Mouse (Mus musculus): ENCODE measurements around the gene Slc51b. TPM values are rescaled to one million over a fixed set of nuclear protein-coding genes. Genes with fewer than 3 reads are reported as not detected.

Slc51b gene
- polyA plus RNA-seq, 1 experiment from 2014 or later: not detected

GRCm38 (mm10) chr9:65375163-65375934 is 47.4 kb downstream of the Slc51b start:
- Histone ChIP-seq H3K27me3 (ENCODE audit: control insufficient read depth, insufficient read depth, low read length) (no peaks in the 10 kb centered on the region), H3K36me3 (ENCODE audit: control insufficient read depth, insufficient read depth, low read length) (no peaks in the 10 kb centered on the region), H3K4me3 (ENCODE audit: low read depth, low read length) (no peak overlapping the region), H3K9ac (ENCODE audit: low read length) (no peak overlapping the region), H3K27ac (replicated peaks) (no peak overlapping the region), H3K4me1 (replicated peaks; ENCODE audit: control insufficient read depth, insufficient read depth) (no peaks in the 10 kb centered on the region), H3K4me2 (replicated peaks; ENCODE audit: low read depth) (no peak overlapping the region), H3K9me3 (ENCODE audit: control insufficient read depth, low read length) (no peaks in the 10 kb centered on the region)
- DNase-seq (ENCODE audit: low spot score): no peak
- WGBS: 75% methylated on average over 9 of the region's 9 CpGs
- peak; percentile 25; the same call in 1 of the 2 replicates for TF ChIP-seq CTCF (IDR thresholded peaks at IDR 0.05; ENCODE audit: low read depth)
- TF ChIP-seq EP300 (optimal IDR thresholded peaks at IDR 0.05): no peak
- no peak for ATAC-seq (ENCODE audit: low FRiP score, low TSS enrichment)

- H3K4me1 ChIP-seq (replicated peaks; ENCODE audit: control insufficient read depth, insufficient read depth): no peaks in the 10 kb centered on the region
- no peak overlapping the region for H3K27ac ChIP-seq (replicated peaks)
- DNase-seq (ENCODE audit: low spot score): no peak
- 71% methylated on average over 5 of the region's 5 CpGs for WGBS
- H3K4me2 ChIP-seq (replicated peaks; ENCODE audit: low read depth): no peak overlapping the region
- no peaks in the 10 kb centered on the region for H3K27me3 ChIP-seq (ENCODE audit: control insufficient read depth, insufficient read depth, low read length)
- H3K36me3 ChIP-seq (ENCODE audit: control insufficient read depth, insufficient read depth, low read length): no peaks in the 10 kb centered on the region
- H3K9ac ChIP-seq (ENCODE audit: low read length): no peak overlapping the region
- ATAC-seq (ENCODE audit: low FRiP score, low TSS enrichment): peak; percentile 27; the same call in 1 of the 2 replicates
- no peaks in the 10 kb centered on the region for H3K9me3 ChIP-seq (ENCODE audit: control insufficient read depth, low read length)
- no peak for TF ChIP-seq EP300 (optimal IDR thresholded peaks at IDR 0.05)
- TF ChIP-seq CTCF (IDR thresholded peaks at IDR 0.05; ENCODE audit: low read depth): no peak
- no peak overlapping the region for H3K4me3 ChIP-seq (ENCODE audit: low read depth, low read length)
Observed at GRCm38 (mm10) chr9:65374468-65375162, 48.1 kb downstream of the Slc51b start.

- Histone ChIP-seq H3K4me3 (ENCODE audit: low read depth, low read length) (no peak overlapping the region), H3K27me3 (ENCODE audit: control insufficient read depth, insufficient read depth, low read length) (no peaks in the 10 kb centered on the region), H3K36me3 (ENCODE audit: control insufficient read depth, insufficient read depth, low read length) (no peaks in the 10 kb centered on the region), H3K27ac (replicated peaks) (no peak overlapping the region), H3K9me3 (ENCODE audit: control insufficient read depth, low read length) (no peaks in the 10 kb centered on the region), H3K4me2 (replicated peaks; ENCODE audit: low read depth) (no peak overlapping the region), H3K4me1 (replicated peaks; ENCODE audit: control insufficient read depth, insufficient read depth) (no peaks in the 10 kb centered on the region), H3K9ac (ENCODE audit: low read length) (no peak overlapping the region)
- ATAC-seq (ENCODE audit: low FRiP score, low TSS enrichment) (no peak), DNase-seq (ENCODE audit: low spot score) (peak; percentile 36)
- WGBS: 61% methylated on average over 4 of the region's 4 CpGs
- TF ChIP-seq EP300 (optimal IDR thresholded peaks at IDR 0.05) (no peak), CTCF (IDR thresholded peaks at IDR 0.05; ENCODE audit: low read depth) (peak; percentile 76)
Observed at GRCm38 (mm10) chr9:65372449-65372848, 50.3 kb downstream of the Slc51b start.

- no peak for TF ChIP-seq EP300 (optimal IDR thresholded peaks at IDR 0.05)
- TF ChIP-seq CTCF (IDR thresholded peaks at IDR 0.05; ENCODE audit: low read depth): no peak
- DNase-seq (ENCODE audit: low spot score) (no peak), ATAC-seq (ENCODE audit: low FRiP score, low TSS enrichment) (no peak)
- Histone ChIP-seq H3K4me2 (replicated peaks; ENCODE audit: low read depth) (no peak overlapping the region), H3K4me3 (ENCODE audit: low read depth, low read length) (no peak overlapping the region), H3K4me1 (replicated peaks; ENCODE audit: control insufficient read depth, insufficient read depth) (no peaks in the 10 kb centered on the region), H3K36me3 (ENCODE audit: control insufficient read depth, insufficient read depth, low read length) (no peaks in the 10 kb centered on the region), H3K9me3 (ENCODE audit: control insufficient read depth, low read length) (no peaks in the 10 kb centered on the region), H3K27ac (replicated peaks) (no peak overlapping the region), H3K9ac (ENCODE audit: low read length) (no peak overlapping the region), H3K27me3 (ENCODE audit: control insufficient read depth, insufficient read depth, low read length) (no peaks in the 10 kb centered on the region)
- WGBS: 74% methylated on average over 24 of the region's 24 CpGs
Observed at GRCm38 (mm10) chr9:65371756-65372155, 51.0 kb downstream of the Slc51b start.

- no peaks in the 10 kb centered on the region for H3K4me1 ChIP-seq (replicated peaks; ENCODE audit: control insufficient read depth, insufficient read depth)
- no peak overlapping the region for H3K4me3 ChIP-seq (ENCODE audit: low read depth, low read length)
- no peak for TF ChIP-seq CTCF (IDR thresholded peaks at IDR 0.05; ENCODE audit: low read depth)
- no peak for TF ChIP-seq EP300 (optimal IDR thresholded peaks at IDR 0.05)
- H3K27ac ChIP-seq (replicated peaks): no peak overlapping the region
- DNase-seq (ENCODE audit: low spot score) (no peak), ATAC-seq (ENCODE audit: low FRiP score, low TSS enrichment) (no peak)
- 81% methylated on average over 7 of the region's 7 CpGs for WGBS
- no peaks in the 10 kb centered on the region; the same call in 1 of the 2 replicates for H3K36me3 ChIP-seq (ENCODE audit: control insufficient read depth, insufficient read depth, low read length)
- no peaks in the 10 kb centered on the region for H3K9me3 ChIP-seq (ENCODE audit: control insufficient read depth, low read length)
- no peaks in the 10 kb centered on the region for H3K27me3 ChIP-seq (ENCODE audit: control insufficient read depth, insufficient read depth, low read length)
- no peak overlapping the region for H3K4me2 ChIP-seq (replicated peaks; ENCODE audit: low read depth)
- no peak overlapping the region for H3K9ac ChIP-seq (ENCODE audit: low read length)
Observed at GRCm38 (mm10) chr9:65365721-65366120, 57.0 kb downstream of the Slc51b start.

GRCm38 (mm10) chr9:65363684-65364083 is 59.1 kb downstream of the Slc51b start:
- 32% methylated on average over 9 of the region's 9 CpGs for WGBS
- no peak for DNase-seq (ENCODE audit: low spot score)
- no peaks in the 10 kb centered on the region for H3K9me3 ChIP-seq (ENCODE audit: control insufficient read depth, low read length)

More at GRCm38 (mm10) chr9:65363684-65364083, 59.1 kb downstream of the Slc51b start:
- H3K27ac ChIP-seq (replicated peaks): no peak overlapping the region
- no peaks in the 10 kb centered on the region for H3K27me3 ChIP-seq (ENCODE audit: control insufficient read depth, insufficient read depth, low read length)
- peaks cover 14% of the 10 kb centered on the region for H3K36me3 ChIP-seq (ENCODE audit: control insufficient read depth, insufficient read depth, low read length)
- no peaks in the 10 kb centered on the region for H3K4me1 ChIP-seq (replicated peaks; ENCODE audit: control insufficient read depth, insufficient read depth)
- H3K9ac ChIP-seq (ENCODE audit: low read length): no peak overlapping the region
- ATAC-seq (ENCODE audit: low FRiP score, low TSS enrichment): no peak
- H3K4me2 ChIP-seq (replicated peaks; ENCODE audit: low read depth): no peak overlapping the region
- TF ChIP-seq EP300 (optimal IDR thresholded peaks at IDR 0.05) (no peak), CTCF (IDR thresholded peaks at IDR 0.05; ENCODE audit: low read depth) (no peak)
- no peak overlapping the region for H3K4me3 ChIP-seq (ENCODE audit: low read depth, low read length)

Other genes with a start within 250 kb of the Slc51b start
- gene Parp16, start 227.6 kb downstream of the Slc51b start, polyA plus RNA-seq (2015; fragmentation: Nextera tagmentation; extraction: Ambion mirVana): 5.0 TPM in 2 replicates
- 0.61 and 0.79 TPM in 2 replicates for gene Cilp, start 157.8 kb downstream of the Slc51b start, polyA plus RNA-seq (2015; fragmentation: Nextera tagmentation; extraction: Ambion mirVana)
- gene Clpx, start 128.7 kb downstream of the Slc51b start, polyA plus RNA-seq (2015; fragmentation: Nextera tagmentation; extraction: Ambion mirVana): 47.9 and 49.7 TPM in 2 replicates
- gene Pdcd7, start 76.9 kb downstream of the Slc51b start, polyA plus RNA-seq (2015; fragmentation: Nextera tagmentation; extraction: Ambion mirVana): 5.4 and 5.8 TPM in 2 replicates
- gene Ubap1l, start 61.9 kb downstream of the Slc51b start, polyA plus RNA-seq (2015; fragmentation: Nextera tagmentation; extraction: Ambion mirVana): not detected in 2 replicates
- gene Kbtbd13, start 31.3 kb downstream of the Slc51b start, polyA plus RNA-seq (2015; fragmentation: Nextera tagmentation; extraction: Ambion mirVana): 0.38 and 0.49 TPM in 2 replicates
- 3.7 and 3.9 TPM in 2 replicates for gene Rasl12, start 24.4 kb downstream of the Slc51b start, polyA plus RNA-seq (2015; fragmentation: Nextera tagmentation; extraction: Ambion mirVana)
- 11.5 and 12.4 TPM in 2 replicates for gene Mtfmt, start 12.8 kb upstream of the Slc51b start, polyA plus RNA-seq (2015; fragmentation: Nextera tagmentation; extraction: Ambion mirVana)
- 62.3 and 67.7 TPM in 2 replicates for gene Spg21, start 38.0 kb upstream of the Slc51b start, polyA plus RNA-seq (2015; fragmentation: Nextera tagmentation; extraction: Ambion mirVana)
- 0.18 and 0.35 TPM in 2 replicates for gene Ankdd1a, start 97.2 kb upstream of the Slc51b start, polyA plus RNA-seq (2015; fragmentation: Nextera tagmentation; extraction: Ambion mirVana)
- 9.6 and 10.6 TPM in 2 replicates for gene Plekho2, start 157.1 kb upstream of the Slc51b start, polyA plus RNA-seq (2015; fragmentation: Nextera tagmentation; extraction: Ambion mirVana)
- 2.1 and 2.4 TPM in 2 replicates for gene Pif1, start 164.2 kb upstream of the Slc51b start, polyA plus RNA-seq (2015; fragmentation: Nextera tagmentation; extraction: Ambion mirVana)
- 18.1 and 19.9 TPM in 2 replicates for gene Rbpms2, start 206.7 kb upstream of the Slc51b start, polyA plus RNA-seq (2015; fragmentation: Nextera tagmentation; extraction: Ambion mirVana)
- 138 and 144 TPM in 2 replicates for gene Oaz2, start 245.0 kb upstream of the Slc51b start, polyA plus RNA-seq (2015; fragmentation: Nextera tagmentation; extraction: Ambion mirVana)

Data from stomach, postnatal 0 days (tissue).